Mouse (Mus musculus): ENCODE measurements at regions not wholly inside any gene's neighbourhood (a gene's known extent, or its start where the extent isn't known, plus 50 kb on each side); places are given as distances from the start of the nearest gene placed in this dataset.

- peak; percentile 22 for DNase-seq (ENCODE audit: low read depth, low spot score)
These were observed 81.3 kb upstream of the Gm21830 start for GRCm38 (mm10) chr2:67332211-67332610.

DNA sequence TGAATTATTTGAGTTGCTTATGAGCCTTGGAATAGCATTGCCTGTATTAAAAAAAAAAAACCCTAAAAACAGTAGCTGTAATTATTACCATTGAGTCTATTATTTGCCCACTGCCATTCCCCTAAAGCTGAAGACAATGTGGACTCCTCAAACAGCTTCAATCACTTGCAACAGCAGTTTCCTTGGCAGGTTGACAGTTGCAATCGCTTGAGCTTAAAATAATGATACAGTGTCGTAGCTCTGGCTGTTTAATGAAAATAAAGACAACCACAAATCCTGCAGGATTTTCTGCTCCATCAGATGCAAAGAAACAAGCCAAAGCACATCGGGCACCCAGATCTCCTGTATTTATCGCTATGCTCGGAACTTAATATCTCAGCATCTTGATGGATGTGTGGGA lies 68.8 kb upstream of the Gm21830 start:
- DNase-seq (ENCODE audit: low read depth, low spot score) = peak; percentile 14

All from brain, embryonic 18.5 days (tissue).